8 mouse cellular contexts compared by ENCODE assay signal in the genomic region with DNA sequence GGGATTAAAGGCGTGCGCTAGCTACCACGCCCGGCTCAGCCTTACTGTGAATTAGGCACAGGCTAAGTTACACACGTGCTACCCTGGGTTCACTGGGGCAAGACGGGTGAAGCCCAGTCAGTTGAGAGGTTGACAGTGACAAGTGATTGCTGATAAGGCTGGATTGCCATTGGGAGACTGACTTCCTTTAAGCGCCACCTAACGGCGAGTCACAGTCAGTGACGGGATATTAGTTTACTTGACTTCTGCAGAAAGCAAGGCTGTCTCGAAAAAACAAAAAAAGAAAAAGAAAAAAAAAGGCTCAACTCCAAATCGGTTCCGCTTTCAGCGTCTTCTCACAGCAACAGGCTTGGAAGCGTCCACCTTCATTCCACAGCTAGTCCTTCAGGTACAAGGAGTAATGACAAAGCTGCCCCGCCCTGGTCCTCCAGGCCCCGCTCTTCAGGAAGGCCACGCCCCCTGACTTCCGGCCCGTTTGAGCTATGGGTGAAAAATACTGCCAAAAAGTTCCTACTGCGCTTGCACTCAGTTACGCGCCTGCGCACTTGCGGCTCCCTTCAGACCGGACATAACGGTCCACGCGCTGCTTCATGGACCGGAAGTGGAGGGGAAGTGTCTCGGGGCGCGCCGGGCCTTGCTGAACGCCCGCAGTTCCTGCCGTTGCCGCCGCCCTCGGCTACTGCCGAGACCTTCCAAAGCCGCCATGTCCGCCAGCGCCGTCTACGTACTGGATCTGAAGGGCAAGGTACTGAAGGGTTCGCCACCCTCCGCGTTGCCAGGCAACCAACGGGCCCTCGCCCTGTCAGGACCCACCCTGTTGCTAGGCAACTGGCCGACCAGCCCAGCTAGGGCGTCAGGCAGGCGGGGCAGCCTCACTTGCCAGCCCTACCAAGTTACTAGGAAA. TPM values are rescaled to one million over a fixed set of nuclear protein-coding genes. Genes with fewer than 3 reads are reported as not detected.
DNase-seq lines count a peak whose midpoint lies in the region; ATAC-seq lines count a peak whose summit lies in the region.

A gene (plus strand): TSS at position 520 of the 904 bp plus-strand sequence.

- peak within 1 kb of the TSS; percentile 71 for H3K9ac ChIP-seq in heart, embryonic 14.5 days (ENCODE audit: low read length)
- peak within 1 kb of the TSS; percentile 79 for H3K9ac ChIP-seq in liver, embryonic 13.5 days
- H3K9ac ChIP-seq in stomach, embryonic 16.5 days (ENCODE audit: low read length) = peak within 1 kb of the TSS; percentile 83

- peak; percentile 87 for ATAC-seq in CD4-positive, CD25-positive, alpha-beta regulatory T cell, adult 4 months
- peak; percentile 96 for ATAC-seq in heart, embryonic 14.5 days (ENCODE audit: insufficient number of reproducible peaks, insufficient read depth, low FRiP score, low read depth)
- peak; percentile 91 for ATAC-seq in liver, embryonic 13.5 days (ENCODE audit: low read depth)
- peak; percentile 96 for ATAC-seq in stomach, embryonic 16.5 days (ENCODE audit: insufficient read depth, low FRiP score)

- WGBS in heart, embryonic 14.5 days = under 1% methylated on average over 54 of the region's 54 CpGs
- WGBS in liver, embryonic 13.5 days (ENCODE audit: insufficient replicate concordance) = under 1% methylated on average over 54 of the region's 54 CpGs
- 1% methylated on average over 54 of the region's 54 CpGs for WGBS in stomach, embryonic 16.5 days

- peak within 1 kb of the TSS; percentile 88 to 97 for H3K27ac ChIP-seq in heart, embryonic 14.5 days (replicated peaks in 1 of 2; ENCODE audit: control insufficient read depth in 1 of 2, insufficient read depth in 1 of 2, low read depth in 2 of 2, low read length in 2 of 2)
- H3K27ac ChIP-seq in liver, embryonic 13.5 days = peak within 1 kb of the TSS; percentile 96
- H3K27ac ChIP-seq in stomach, embryonic 16.5 days (ENCODE audit: low read length) = peak within 1 kb of the TSS; percentile 94

- no peaks in the 10 kb centered on the region for H3K9me3 ChIP-seq in heart, embryonic 14.5 days (ENCODE audit: control insufficient read depth, low read length)
- no peaks in the 10 kb centered on the region for H3K9me3 ChIP-seq in liver, embryonic 13.5 days (replicated peaks)
- H3K9me3 ChIP-seq in stomach, embryonic 16.5 days (replicated peaks; ENCODE audit: control insufficient read depth, low read length) = no peaks in the 10 kb centered on the region

- H3K4me1 ChIP-seq in heart, embryonic 14.5 days (ENCODE audit: control insufficient read depth in 2 of 2, insufficient read depth in 2 of 2, low read length in 2 of 2) = peaks cover 6 to 11% of the 10 kb centered on the region in 2 experiments
- peaks cover 49% of the 10 kb centered on the region for H3K4me1 ChIP-seq in liver, embryonic 13.5 days (replicated peaks)
- peaks cover 3% of the 10 kb centered on the region; the same call in 1 of the 2 replicates for H3K4me1 ChIP-seq in stomach, embryonic 16.5 days (ENCODE audit: control insufficient read depth, insufficient read depth, low read length)

- peak within 1 kb of the TSS; percentile 62 to 87 for H3K4me3 ChIP-seq in heart, embryonic 14.5 days (ENCODE audit: control insufficient read depth in 1 of 2, insufficient read depth in 1 of 2, low read depth in 1 of 2, low read length in 2 of 2)
- peak within 1 kb of the TSS; percentile 78 for H3K4me3 ChIP-seq in liver, embryonic 13.5 days (replicated peaks)
- peak within 1 kb of the TSS; percentile 87 for H3K4me3 ChIP-seq in stomach, embryonic 16.5 days (replicated peaks; ENCODE audit: low read length)

- H3K4me2 ChIP-seq in heart, embryonic 14.5 days (ENCODE audit: low read length) = peak within 1 kb of the TSS; percentile 67
- H3K4me2 ChIP-seq in liver, embryonic 13.5 days = peak within 1 kb of the TSS; percentile 89
- peak within 1 kb of the TSS; percentile 67 for H3K4me2 ChIP-seq in stomach, embryonic 16.5 days (ENCODE audit: low read depth, low read length)

- H3K27me3 ChIP-seq in heart, embryonic 14.5 days (ENCODE audit: control insufficient read depth, insufficient read depth, low read length) = no peaks in the 10 kb centered on the region
- no peaks in the 10 kb centered on the region for H3K27me3 ChIP-seq in liver, embryonic 13.5 days
- H3K27me3 ChIP-seq in stomach, embryonic 16.5 days (ENCODE audit: control insufficient read depth, insufficient read depth, low read length) = no peaks in the 10 kb centered on the region

- peaks cover 18% of the 10 kb centered on the region; the same call in 1 of the 2 replicates for H3K36me3 ChIP-seq in heart, embryonic 14.5 days (ENCODE audit: control insufficient read depth, insufficient read depth, low read length)
- H3K36me3 ChIP-seq in liver, embryonic 13.5 days = peaks cover 21% of the 10 kb centered on the region
- H3K36me3 ChIP-seq in stomach, embryonic 16.5 days (ENCODE audit: control insufficient read depth, insufficient read depth, low read length) = no peaks in the 10 kb centered on the region

- peak; percentile 99 for DNase-seq in c-Kit-negative CD71-positive TER-119-positive erythroid progenitor cells, embryonic 14.5 days (ENCODE audit: low read depth, low spot score)
- DNase-seq in fibroblast of lung, adult 2 months (ENCODE audit: low read depth) = peak; percentile 98
- DNase-seq in kidney, postnatal 14 days = peak; percentile 99
- DNase-seq in liver, embryonic 13.5 days = peak; percentile 97
- peak; percentile 99 for DNase-seq in neural tube, embryonic 10.5 days (ENCODE audit: extremely low spot score, low spot score)

RNA-seq across cellular contexts. Expression of the gene that starts here (rescaled TPM):
- 100 to 1,000 TPM; 128 to 173 TPM for polyA plus RNA-seq in CD4-positive, CD25-positive, alpha-beta regulatory T cell, adult 4 months (2017; shearing (Covaris generic))
- polyA plus RNA-seq in heart, embryonic 14.5 days (2014; fragmentation: Nextera tagmentation; extraction: Ambion mirVana) = 108 TPM in 2 replicates
- 64.1 and 67.7 TPM in 2 replicates for polyA plus RNA-seq in liver, embryonic 13.5 days (2015; fragmentation: Nextera tagmentation; extraction: Ambion mirVana)
- polyA plus RNA-seq in stomach, embryonic 16.5 days (2015; fragmentation: Nextera tagmentation; extraction: Ambion mirVana) = 90.3 and 97.1 TPM in 2 replicates

Comparison
In these comparisons a context has a peak if more than half of its experiments do, and no peak if none do; other contexts are left out.
1. Peak in every context shown above with its lines: DNase-seq, ATAC-seq, H3K4me3 ChIP-seq and H3K27ac ChIP-seq.